Mouse (Mus musculus): ENCODE results near the gene Scn8a. TPM values are rescaled to one million over a fixed set of nuclear protein-coding genes. Genes with fewer than 3 reads are reported as not detected.
A peak's percentile ranks its signal among the peaks of the same experiment; 100 is the strongest.

Scn8a gene
- polyA plus RNA-seq, 1 experiment from 2014 or later: 0.59 TPM

- H3K4me2 ChIP-seq (replicated peaks; ENCODE audit: low read depth): no peak overlapping the region
- no peak overlapping the region for H3K4me3 ChIP-seq (ENCODE audit: low read depth, low read length)
- peaks cover 4% of the 10 kb centered on the region; the same call in 1 of the 2 replicates for H3K4me1 ChIP-seq (replicated peaks; ENCODE audit: control insufficient read depth, insufficient read depth, low read length)
- no peaks in the 10 kb centered on the region for H3K9me3 ChIP-seq (ENCODE audit: control insufficient read depth)
- H3K27me3 ChIP-seq (replicated peaks; ENCODE audit: control insufficient read depth, insufficient read depth, low read length): 0 out of 2 replicates have a peak, but pooled peaks cover 7% of the 10 kb centered on the region
- H3K9ac ChIP-seq (ENCODE audit: low read depth, low read length): no peak overlapping the region
- no peak for ATAC-seq
- no peak overlapping the region for H3K27ac ChIP-seq (ENCODE audit: low read depth, low read length)
- H3K36me3 ChIP-seq (ENCODE audit: control insufficient read depth, insufficient read depth): no peaks in the 10 kb centered on the region
- 56% methylated on average over 5 of the region's 5 CpGs for WGBS
- no peak for TF ChIP-seq CTCF (IDR thresholded peaks at IDR 0.05; ENCODE audit: low read depth)
These were observed 206.0 kb downstream of the Scn8a start for GRCm38 (mm10) chr15:101075656-101076055.

- no peak for TF ChIP-seq CTCF (IDR thresholded peaks at IDR 0.05; ENCODE audit: low read depth)
- peaks cover 4% of the 10 kb centered on the region; the same call in 1 of the 2 replicates for H3K4me1 ChIP-seq (replicated peaks; ENCODE audit: control insufficient read depth, insufficient read depth, low read length)
- no peak for ATAC-seq
These were observed 206.7 kb downstream of the Scn8a start for GRCm38 (mm10) chr15:101076071-101077000.

GRCm38 (mm10) chr15:101077001-101077812 lies 207.5 kb downstream of the Scn8a start:
- Histone ChIP-seq H3K4me2 (replicated peaks; ENCODE audit: low read depth) (peak overlapping the region; percentile 93), H3K36me3 (ENCODE audit: control insufficient read depth, insufficient read depth) (no peaks in the 10 kb centered on the region), H3K4me3 (ENCODE audit: low read depth, low read length) (peak overlapping the region; percentile 92), H3K4me1 (replicated peaks; ENCODE audit: control insufficient read depth, insufficient read depth, low read length) (peaks cover 4% of the 10 kb centered on the region; the same call in 1 of the 2 replicates), H3K27ac (ENCODE audit: low read depth, low read length) (peak overlapping the region; percentile 86), H3K27me3 (replicated peaks; ENCODE audit: control insufficient read depth, insufficient read depth, low read length) (0 out of 2 replicates have a peak, but pooled peaks cover 7% of the 10 kb centered on the region), H3K9me3 (ENCODE audit: control insufficient read depth) (no peaks in the 10 kb centered on the region), H3K9ac (ENCODE audit: low read depth, low read length) (peak overlapping the region; percentile 80)
- 15% methylated on average over 34 of the region's 34 CpGs for WGBS
- no peak for ATAC-seq
- TF ChIP-seq CTCF (IDR thresholded peaks at IDR 0.05; ENCODE audit: low read depth): no peak

More at GRCm38 (mm10) chr15:101076071-101077000, 206.7 kb downstream of the Scn8a start:
- Histone ChIP-seq H3K4me2 (replicated peaks; ENCODE audit: low read depth) (peak overlapping the region; percentile 93), H3K27me3 (replicated peaks; ENCODE audit: control insufficient read depth, insufficient read depth, low read length) (0 out of 2 replicates have a peak, but pooled peaks cover 7% of the 10 kb centered on the region), H3K4me3 (ENCODE audit: low read depth, low read length) (peak overlapping the region; percentile 92), H3K36me3 (ENCODE audit: control insufficient read depth, insufficient read depth) (no peaks in the 10 kb centered on the region), H3K27ac (ENCODE audit: low read depth, low read length) (no peak overlapping the region), H3K9ac (ENCODE audit: low read depth, low read length) (no peak overlapping the region), H3K9me3 (ENCODE audit: control insufficient read depth) (no peaks in the 10 kb centered on the region)
- 35% methylated on average over 26 of the region's 26 CpGs for WGBS

- Histone ChIP-seq H3K27ac (ENCODE audit: low read depth, low read length) (peak within 1 kb of the TSS; percentile 86), H3K27me3 (replicated peaks; ENCODE audit: control insufficient read depth, insufficient read depth, low read length) (0 out of 2 replicates have a peak, but pooled peaks cover 7% of the 10 kb centered on the region), H3K4me3 (ENCODE audit: low read depth, low read length) (peak within 1 kb of the TSS; percentile 92), H3K36me3 (ENCODE audit: control insufficient read depth, insufficient read depth) (no peaks in the 10 kb centered on the region), H3K9ac (ENCODE audit: low read depth, low read length) (peak within 1 kb of the TSS; percentile 80), H3K4me2 (replicated peaks; ENCODE audit: low read depth) (peak within 1 kb of the TSS; percentile 93), H3K9me3 (ENCODE audit: control insufficient read depth) (no peaks in the 10 kb centered on the region), H3K4me1 (replicated peaks; ENCODE audit: control insufficient read depth, insufficient read depth, low read length) (peaks cover 4% of the 10 kb centered on the region; the same call in 1 of the 2 replicates)
- ATAC-seq: no peak
- TF ChIP-seq CTCF (IDR thresholded peaks at IDR 0.05; ENCODE audit: low read depth): no peak
- WGBS: 2% methylated on average over 65 of the region's 96 CpGs
These were observed 208.4 kb downstream of the Scn8a start, which contains the start of gene Fignl2 for GRCm38 (mm10) chr15:101077813-101078730. Gene Fignl2 (minus strand): TSS chr15:101078567.

- H3K4me3 ChIP-seq (ENCODE audit: low read depth, low read length): peak overlapping the region; percentile 92
- no peaks in the 10 kb centered on the region for H3K9me3 ChIP-seq (ENCODE audit: control insufficient read depth)
- H3K36me3 ChIP-seq (ENCODE audit: control insufficient read depth, insufficient read depth): no peaks in the 10 kb centered on the region
- peak; percentile 80 for ATAC-seq
- 1% methylated on average over 30 of the region's 30 CpGs for WGBS
- peak overlapping the region; percentile 93 for H3K4me2 ChIP-seq (replicated peaks; ENCODE audit: low read depth)
- peaks cover 4% of the 10 kb centered on the region; the same call in 1 of the 2 replicates for H3K4me1 ChIP-seq (replicated peaks; ENCODE audit: control insufficient read depth, insufficient read depth, low read length)
- H3K27ac ChIP-seq (ENCODE audit: low read depth, low read length): peak overlapping the region; percentile 86
- TF ChIP-seq CTCF (IDR thresholded peaks at IDR 0.05; ENCODE audit: low read depth): peak; percentile 75
- H3K9ac ChIP-seq (ENCODE audit: low read depth, low read length): peak overlapping the region; percentile 80
- 0 out of 2 replicates have a peak, but pooled peaks cover 7% of the 10 kb centered on the region for H3K27me3 ChIP-seq (replicated peaks; ENCODE audit: control insufficient read depth, insufficient read depth, low read length)
These were observed 209.1 kb downstream of the Scn8a start for GRCm38 (mm10) chr15:101078731-101079156.
